Mouse (Mus musculus) mammary gland, adult 2 months (tissue): Measurements from ENCODE around the gene Olfr722. TPM values are rescaled to one million over a fixed set of nuclear protein-coding genes. Genes with fewer than 3 reads are reported as not detected.

Experiments
- polyA plus RNA-seq: library from polyadenylated mRNA; depleted of rRNA; stranded (reverse); fragments of >200 nt; gene quantifications from 2 replicates; pipeline ENCODE4 v1.2.3, GENCODE M21; 2012; ENCODE audit warnings: low replicate concordance; rRNA removed

Gene Olfr722
- polyA plus RNA-seq, result not detected in 2 replicates

DNA sequence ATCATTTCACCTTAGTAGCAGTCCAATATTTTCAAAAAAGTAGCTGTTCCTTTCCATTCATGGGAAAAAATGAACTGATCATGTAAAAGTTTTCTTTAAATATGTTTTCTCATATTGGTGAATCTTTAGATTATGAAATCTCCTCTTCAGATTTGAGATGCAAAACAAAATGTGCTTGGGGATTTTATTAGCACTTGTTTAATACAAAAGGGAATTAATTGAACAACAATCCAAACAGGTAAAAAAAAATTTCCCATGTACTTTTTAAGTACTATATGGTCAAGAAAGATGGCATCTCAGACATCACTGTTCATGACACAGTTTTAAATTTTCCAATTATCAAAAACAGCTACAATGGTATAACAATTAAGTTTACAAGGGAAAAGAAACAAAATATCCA is at the start of gene Olfr722:
TSS of gene Olfr722 (minus strand) at position 101 of the 400 bp plus-strand sequence.

DNA sequence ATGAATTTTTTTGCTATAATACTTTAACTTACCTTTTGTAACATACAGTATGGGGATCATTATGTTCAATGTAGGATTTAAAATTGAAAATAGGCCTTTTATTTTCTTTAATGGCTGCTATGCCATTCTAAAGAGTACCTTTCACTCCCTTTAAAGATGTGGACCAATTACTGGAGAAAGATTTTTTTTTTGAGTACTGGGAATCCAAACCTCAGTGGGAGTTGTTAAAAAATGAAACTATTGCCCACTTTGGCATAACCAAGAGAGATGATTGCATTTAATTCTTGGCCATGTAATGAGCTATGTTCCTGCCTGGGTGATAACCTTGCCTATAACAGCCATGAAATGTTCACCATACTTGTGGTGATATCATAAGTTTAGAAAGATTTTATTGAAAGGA is 29.9 kb upstream of the Olfr722 start, which contains the start of gene Olfr723:
TSS of gene Olfr723 (minus strand) at position 101 of the 400 bp plus-strand sequence.

Other genes starting within 250 kb of the Olfr722 start
- 0.65 and 1.8 TPM in 2 replicates for gene Armh4, start 118.6 kb downstream of the Olfr722 start, polyA plus RNA-seq
- gene Olfr723, start 29.8 kb upstream of the Olfr722 start, polyA plus RNA-seq, result not detected in 2 replicates
- not detected in 2 replicates for gene Olfr724, start 61.3 kb upstream of the Olfr722 start, polyA plus RNA-seq
- gene Olfr725, start 138.4 kb upstream of the Olfr722 start, polyA plus RNA-seq, result not detected in 2 replicates
- gene Olfr726, start 189.0 kb upstream of the Olfr722 start, polyA plus RNA-seq, result not detected in 2 replicates
- not detected in 2 replicates for gene Olfr727, start 221.2 kb upstream of the Olfr722 start, polyA plus RNA-seq
- gene Olfr728, start 240.7 kb upstream of the Olfr722 start, polyA plus RNA-seq, result not detected in 2 replicates